Mouse (Mus musculus) intestine, postnatal 0 days (tissue): ENCODE results near the gene Hfm1. TPM values are rescaled to one million over a fixed set of nuclear protein-coding genes. Genes with fewer than 3 reads are reported as not detected.

Experiments
- ATAC-seq: fragments of 200-750 bp; cut with Nextera tagmentation; 2 replicates; pipeline ENCODE4 v1.8.0; 2017; ENCODE audit warnings: mild to moderate bottlenecking, moderate TSS enrichment, moderate library complexity
- H3K27ac ChIP-seq: fragments of 300-500 bp; sonication (generic); 2 replicates; pipeline ENCODE4 v1.5.1; 2014; ENCODE audit warnings: mild to moderate bottlenecking, low read depth, low read length, moderate library complexity
- H3K27me3 ChIP-seq: fragments of 300-500 bp; sonication (generic); replicated peaks from 2 replicates; pipeline ENCODE4 v1.6.1; 2014; ENCODE audit warnings: low read length, mixed read lengths; ENCODE audit not compliant: control insufficient read depth, insufficient read depth
- H3K36me3 ChIP-seq: fragments of 300-500 bp; sonication (generic); 2 replicates; pipeline ENCODE4 v1.6.1; 2014; ENCODE audit warnings: mild to moderate bottlenecking, moderate library complexity; ENCODE audit not compliant: control insufficient read depth, insufficient read depth
- H3K4me1 ChIP-seq: fragments of 300-500 bp; sonication (generic); replicated peaks from 2 replicates; pipeline ENCODE4 v1.6.1; 2014; ENCODE audit warnings: antibody characterized with exemption, low read length, mixed read lengths; ENCODE audit not compliant: control insufficient read depth, insufficient read depth
- H3K4me2 ChIP-seq: fragments of 300-500 bp; sonication (generic); replicated peaks from 2 replicates; pipeline ENCODE4 v1.6.1; 2014; ENCODE audit warnings: low read depth, mild to moderate bottlenecking, moderate library complexity
- H3K4me3 ChIP-seq: fragments of 300-500 bp; sonication (generic); 2 replicates; pipeline ENCODE4 v1.5.1; 2014; ENCODE audit warnings: low read depth, low read length
- H3K9ac ChIP-seq: fragments of 300-500 bp; sonication (generic); 2 replicates; pipeline ENCODE4 v1.6.1; 2014; ENCODE audit warnings: mild to moderate bottlenecking, low read depth, low read length
- H3K9me3 ChIP-seq: fragments of 300-500 bp; sonication (generic); 2 replicates; pipeline ENCODE4 v1.6.1; 2016; ENCODE audit warnings: mixed run types; ENCODE audit not compliant: control insufficient read depth
- CTCF ChIP-seq: sonication (generic); IDR thresholded peaks from 2 replicates; pipeline ENCODE4 v1.5.1; 2016; ENCODE audit warnings: low read depth, mild to moderate bottlenecking, control low read depth, antibody characterized with exemption, moderate library complexity
- WGBS: fragments of 180-500 bp; shearing (Covaris S2); extraction: QIAGEN DNeasy Blood & Tissue Kit; methylation state at CpG from one replicate; pipeline ENCODE4 v1.1.7; 2014; 5-methylcytosine and 5-hydroxymethylcytosine counted together
- polyA plus RNA-seq: library from polyadenylated mRNA; unstranded; fragments of >200 nt; fragmentation: Nextera tagmentation; extraction: Ambion mirVana; gene quantifications from 2 replicates; pipeline ENCODE4 v1.2.1, GENCODE M21; 2015

Hfm1 gene
- polyA plus RNA-seq, 1 experiment from 2014 or later, result 0.27 TPM

DNA sequence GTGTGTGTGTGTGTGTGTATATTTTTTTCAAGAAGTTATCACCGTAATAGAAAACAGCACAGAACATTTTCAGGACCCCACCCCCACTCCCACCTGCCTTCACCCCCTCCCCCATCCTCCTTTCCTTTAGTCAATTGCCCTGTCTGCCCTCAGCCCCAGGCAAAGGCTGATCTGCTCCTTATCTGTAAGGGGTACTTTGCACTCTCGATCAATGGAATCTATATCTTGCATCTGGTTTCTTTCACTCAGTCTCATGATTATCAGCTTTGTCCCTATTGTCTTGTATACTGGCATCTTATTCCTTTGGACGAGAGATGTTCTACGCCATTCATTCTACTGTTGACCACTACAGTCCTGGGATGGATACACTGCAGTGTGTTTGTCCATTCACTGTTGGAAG lies 1.9 kb upstream of the Hfm1 start:
- WGBS, result 64% methylated on average over 4 of the region's 4 CpGs
- TF ChIP-seq CTCF, result no peak
- ATAC-seq, result no peak
- H3K4me3 ChIP-seq, result no peak overlapping the region
- no peak overlapping the region for H3K27ac ChIP-seq
- H3K4me1 ChIP-seq, result no peaks in the 10 kb centered on the region
- H3K27me3 ChIP-seq, result no peaks in the 10 kb centered on the region
- no peaks in the 10 kb centered on the region for H3K36me3 ChIP-seq
- no peak overlapping the region for H3K4me2 ChIP-seq
- H3K9me3 ChIP-seq, result no peaks in the 10 kb centered on the region
- H3K9ac ChIP-seq, result no peak overlapping the region

DNA sequence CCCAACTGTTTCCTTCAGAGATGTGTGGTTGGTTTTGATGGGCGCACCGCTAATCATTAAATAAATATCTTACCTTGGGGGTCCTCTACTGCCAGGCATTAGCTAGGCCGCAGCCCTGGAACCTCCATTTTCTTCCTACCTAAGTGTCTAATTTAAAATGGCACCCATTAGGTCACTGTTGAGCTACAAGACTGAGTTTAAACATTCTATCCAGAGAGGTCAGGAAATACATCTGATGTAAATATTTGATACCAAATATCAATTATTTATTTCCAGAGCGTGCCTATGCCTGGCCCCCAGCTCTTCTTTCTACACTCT lies 207 bp upstream of the Hfm1 start:
- TF ChIP-seq CTCF, result no peak
- 50% methylated on average over 4 of the region's 4 CpGs for WGBS
- H3K36me3 ChIP-seq, result no peaks in the 10 kb centered on the region
- no peak for ATAC-seq
- peak overlapping the region; percentile 85 for H3K4me2 ChIP-seq
- H3K9ac ChIP-seq, result peak overlapping the region; percentile 48
- peak overlapping the region; percentile 49 for H3K4me3 ChIP-seq
- H3K27me3 ChIP-seq, result no peaks in the 10 kb centered on the region
- H3K9me3 ChIP-seq, result no peaks in the 10 kb centered on the region
- H3K27ac ChIP-seq, result no peak overlapping the region
- no peaks in the 10 kb centered on the region for H3K4me1 ChIP-seq

DNA sequence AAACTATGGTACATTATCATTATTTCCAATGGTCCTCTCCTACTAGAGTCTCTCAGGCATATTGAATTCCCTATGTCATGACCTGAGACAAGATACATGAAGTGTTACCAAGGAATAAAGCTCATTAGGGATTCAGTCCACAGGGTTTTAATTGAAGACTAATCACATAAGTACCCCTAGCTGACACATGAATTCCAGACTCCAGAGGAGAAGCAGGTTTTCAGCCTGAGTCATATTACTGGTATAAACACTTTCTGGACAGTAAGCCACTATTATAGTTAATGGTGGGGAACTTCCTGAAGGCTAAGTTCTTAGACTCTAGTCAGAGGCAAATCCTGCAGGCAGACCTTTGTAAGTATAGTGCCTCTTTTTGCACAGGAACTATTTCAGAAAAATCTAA lies 6.8 kb downstream of the Hfm1 start:
- Histone ChIP-seq H3K9me3 (no peaks in the 10 kb centered on the region), H3K4me3 (no peak overlapping the region), H3K9ac (no peak overlapping the region), H3K4me1 (no peaks in the 10 kb centered on the region), H3K27me3 (no peaks in the 10 kb centered on the region), H3K36me3 (no peaks in the 10 kb centered on the region), H3K27ac (no peak overlapping the region), H3K4me2 (no peak overlapping the region)
- ATAC-seq, result no peak
- TF ChIP-seq CTCF, result no peak

DNA sequence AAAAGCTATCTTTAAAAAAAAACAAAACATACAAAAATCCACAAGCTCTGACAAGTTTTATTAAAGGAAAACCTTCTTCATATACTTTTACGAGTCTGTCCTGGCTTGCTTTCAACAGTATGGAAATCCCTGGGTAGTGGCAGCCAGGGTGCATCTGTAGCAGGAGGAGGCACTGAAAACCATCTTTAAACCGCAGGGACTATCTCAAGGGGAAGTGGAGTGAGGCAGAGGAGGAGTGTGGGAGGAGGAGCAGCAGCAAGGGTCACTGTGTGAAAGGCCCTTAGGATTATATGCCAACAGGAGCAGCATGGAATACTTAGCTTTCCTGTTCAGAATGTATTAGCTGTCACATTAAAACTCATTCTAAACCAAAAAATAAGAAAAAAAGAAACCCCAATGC lies 29.2 kb downstream of the Hfm1 start:
- TF ChIP-seq CTCF, result no peak
- Histone ChIP-seq H3K36me3 (no peaks in the 10 kb centered on the region), H3K4me1 (no peaks in the 10 kb centered on the region), H3K9me3 (no peaks in the 10 kb centered on the region), H3K27ac (no peak overlapping the region), H3K4me3 (no peak overlapping the region), H3K27me3 (no peaks in the 10 kb centered on the region), H3K4me2 (no peak overlapping the region), H3K9ac (no peak overlapping the region)
- ATAC-seq, result no peak
- 66% methylated on average over 2 of the region's 2 CpGs for WGBS

DNA sequence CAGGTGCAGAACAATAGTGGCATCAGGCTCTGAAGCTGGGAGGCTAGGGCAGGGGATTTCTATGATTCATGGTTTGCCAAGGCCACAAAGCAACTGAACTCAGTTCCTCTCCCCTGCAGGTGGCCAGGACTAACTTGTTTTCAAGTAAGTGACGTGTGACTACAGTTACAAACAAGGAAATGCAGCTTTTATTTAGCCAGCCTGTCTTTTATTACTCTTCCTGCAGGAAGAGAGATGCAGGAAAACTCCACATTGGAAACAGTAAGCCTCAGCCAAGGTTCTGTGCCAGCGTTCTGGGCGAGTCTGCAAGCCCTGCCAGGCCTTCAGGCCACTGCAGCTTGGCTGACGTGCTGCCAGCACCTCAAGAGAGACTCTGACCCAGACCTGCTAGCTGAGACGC lies 34.3 kb downstream of the Hfm1 start:
- no peak for TF ChIP-seq CTCF
- Histone ChIP-seq H3K27me3 (no peaks in the 10 kb centered on the region), H3K4me3 (no peak overlapping the region), H3K27ac (no peak overlapping the region), H3K9ac (no peak overlapping the region), H3K4me2 (no peak overlapping the region), H3K36me3 (no peaks in the 10 kb centered on the region), H3K9me3 (no peaks in the 10 kb centered on the region), H3K4me1 (no peaks in the 10 kb centered on the region)
- 13% methylated on average over 5 of the region's 5 CpGs for WGBS
- peak; percentile 69 for ATAC-seq

DNA sequence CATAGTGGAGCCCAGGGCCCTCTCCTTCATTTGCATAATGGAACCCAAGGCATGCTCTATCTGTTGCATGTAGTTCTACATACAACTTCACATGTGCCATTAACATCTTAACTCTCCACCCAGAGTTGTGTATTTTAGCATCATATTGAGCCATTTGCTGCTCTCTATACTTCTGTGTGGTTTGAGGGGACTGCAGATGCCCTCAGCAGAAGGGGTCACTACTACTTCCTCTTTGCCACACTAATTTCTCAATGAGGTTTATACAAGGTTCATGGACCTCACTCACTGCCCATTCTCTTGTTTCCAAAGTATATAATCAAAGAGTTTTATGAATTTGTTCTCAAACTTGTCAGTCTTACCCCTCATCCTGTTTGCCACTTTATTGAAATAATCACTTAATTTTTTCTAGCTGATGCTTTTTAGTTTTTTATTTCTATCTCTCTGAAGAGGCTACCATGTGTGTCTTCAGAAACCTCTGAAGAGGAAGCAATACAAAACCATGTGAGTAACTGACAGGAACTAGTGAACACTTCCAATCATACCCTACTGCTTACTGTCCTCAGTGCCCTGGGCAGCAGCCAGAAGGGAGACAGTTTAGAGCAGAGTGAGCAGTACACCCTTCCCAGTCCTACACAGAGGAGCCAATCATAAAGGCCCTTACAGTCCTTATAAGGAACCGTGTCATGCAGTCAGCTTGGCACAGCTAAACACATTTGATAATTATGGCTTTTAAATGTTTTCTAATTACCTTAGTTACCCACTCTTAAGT lies 38.6 kb downstream of the Hfm1 start:
- TF ChIP-seq CTCF, result no peak
- Histone ChIP-seq H3K27ac (no peak overlapping the region), H3K27me3 (no peaks in the 10 kb centered on the region), H3K4me3 (no peak overlapping the region), H3K9ac (no peak overlapping the region), H3K9me3 (no peaks in the 10 kb centered on the region), H3K4me2 (no peak overlapping the region), H3K4me1 (no peaks in the 10 kb centered on the region), H3K36me3 (no peaks in the 10 kb centered on the region)
- 69% methylated on average over 1 of the region's 1 CpGs for WGBS
- ATAC-seq, result no peak

DNA sequence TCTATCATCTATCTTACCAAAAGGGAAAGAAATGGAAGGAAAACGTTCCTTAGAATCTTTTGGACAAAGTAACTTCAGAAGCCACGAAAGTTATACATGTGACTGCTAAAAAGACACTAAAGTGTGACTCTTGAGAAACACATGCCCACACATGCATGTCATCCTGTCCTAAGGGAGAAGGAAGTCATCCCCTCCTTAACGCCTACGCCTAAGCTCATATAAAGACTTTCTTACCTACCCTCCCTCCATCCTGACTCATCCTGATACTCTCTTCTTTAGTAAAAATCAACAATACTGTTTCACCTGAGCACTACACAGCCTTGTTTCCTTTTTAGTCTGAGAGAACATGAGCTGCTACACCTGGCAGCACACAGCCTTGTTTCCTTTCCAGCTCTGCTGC lies 40.6 kb downstream of the Hfm1 start:
- Histone ChIP-seq H3K4me3 (no peak overlapping the region), H3K9me3 (no peaks in the 10 kb centered on the region), H3K9ac (no peak overlapping the region), H3K4me1 (no peaks in the 10 kb centered on the region), H3K36me3 (no peaks in the 10 kb centered on the region), H3K27me3 (no peaks in the 10 kb centered on the region), H3K4me2 (no peak overlapping the region), H3K27ac (no peak overlapping the region)
- no peak for ATAC-seq
- 85% methylated on average over 4 of the region's 4 CpGs for WGBS
- TF ChIP-seq CTCF, result no peak
